Mouse (Mus musculus) hindbrain, embryonic 15.5 days (tissue): ENCODE measurements around the gene Ost4. TPM values are rescaled to one million over a fixed set of nuclear protein-coding genes. Genes with fewer than 3 reads are reported as not detected.
"Not testable (repeated sequence)": the region's sequence is repeated elsewhere in the genome, so short reads cannot be mapped to it uniquely, and the experiment has no call there.

Source experiments
- ATAC-seq: fragments of 200-750 bp; cut with Nextera tagmentation; 2 replicates; pipeline ENCODE4 v1.8.0; 2017; ENCODE audit warnings: low read depth, moderate number of reproducible peaks, moderate TSS enrichment; ENCODE audit not compliant: low FRiP score
- H3K27ac ChIP-seq: fragments of 300-500 bp; sonication (generic); replicated peaks from 2 replicates; pipeline ENCODE4 v1.5.1; 2015; ENCODE audit warnings: mild to moderate bottlenecking, inconsistent platforms
- H3K27me3 ChIP-seq: fragments of 300-500 bp; sonication (generic); 2 replicates; pipeline ENCODE4 v1.6.1; 2015; ENCODE audit warnings: control low read depth, inconsistent platforms
- H3K36me3 ChIP-seq: fragments of 300-500 bp; sonication (generic); 2 replicates; pipeline ENCODE4 v1.6.1; 2015; ENCODE audit warnings: control low read depth, inconsistent platforms
- H3K4me1 ChIP-seq: fragments of 300-500 bp; sonication (generic); replicated peaks from 2 replicates; pipeline ENCODE4 v1.6.1; 2015; ENCODE audit warnings: control low read depth, inconsistent platforms
- H3K4me2 ChIP-seq: fragments of 300-500 bp; sonication (generic); 2 replicates; pipeline ENCODE4 v1.6.1; 2015; ENCODE audit warnings: moderate library complexity, mild to moderate bottlenecking, inconsistent platforms
- H3K4me3 ChIP-seq: fragments of 300-500 bp; sonication (generic); 2 replicates; pipeline ENCODE4 v1.5.1; 2015; ENCODE audit warnings: mild to moderate bottlenecking, inconsistent platforms
- H3K9ac ChIP-seq: fragments of 300-500 bp; sonication (generic); 2 replicates; pipeline ENCODE4 v1.6.1; 2015; ENCODE audit warnings: inconsistent platforms
- H3K9me3 ChIP-seq: fragments of 300-500 bp; sonication (generic); 2 replicates; pipeline ENCODE4 v1.6.1; 2016; ENCODE audit warnings: control low read depth, inconsistent platforms
- WGBS: fragments of 180-500 bp; shearing (Covaris S2); methylation state at CpG from one replicate; pipeline ENCODE4 v1.1.7; 2015; 5-methylcytosine and 5-hydroxymethylcytosine counted together
- polyA plus RNA-seq: library from polyadenylated mRNA; unstranded; fragments of >200 nt; fragmentation: Nextera tagmentation; extraction: Ambion mirVana; gene quantifications from 2 replicates; pipeline ENCODE4 v1.2.1, GENCODE M21; 2015

Gene Ost4
- polyA plus RNA-seq, 1 experiment from 2014 or later: 242 TPM

GRCm38 (mm10) chr5:30887858-30888336 lies 19.7 kb downstream of the Ost4 start:
- no peaks in the 10 kb centered on the region for H3K9me3 ChIP-seq
- H3K9ac ChIP-seq: peak overlapping the region; percentile 58
- peaks cover 22% of the 10 kb centered on the region for H3K4me1 ChIP-seq
- peak overlapping the region; percentile 98 for H3K27ac ChIP-seq
- ATAC-seq: peak; percentile 90
- no peaks in the 10 kb centered on the region for H3K27me3 ChIP-seq
- H3K4me3 ChIP-seq: peak overlapping the region; percentile 65
- WGBS: under 1% methylated on average over 28 of the region's 28 CpGs
- H3K36me3 ChIP-seq: peaks cover 20% of the 10 kb centered on the region
- H3K4me2 ChIP-seq: peak overlapping the region; percentile 65

GRCm38 (mm10) chr5:30887331-30887761 lies 20.2 kb downstream of the Ost4 start:
- Histone ChIP-seq H3K27ac (peak overlapping the region; percentile 98), H3K4me3 (peak overlapping the region; percentile 65), H3K9ac (peak overlapping the region; percentile 58), H3K4me1 (peaks cover 22% of the 10 kb centered on the region), H3K27me3 (no peaks in the 10 kb centered on the region), H3K36me3 (peaks cover 15% of the 10 kb centered on the region), H3K9me3 (no peaks in the 10 kb centered on the region), H3K4me2 (peak overlapping the region; percentile 65)
- ATAC-seq: peak; percentile 54
- 0% methylated on average over 19 of the region's 19 CpGs for WGBS

GRCm38 (mm10) chr5:30886731-30887130 lies 20.9 kb downstream of the Ost4 start:
- WGBS: 25% methylated on average over 5 of the region's 5 CpGs
- peaks cover 9% of the 10 kb centered on the region for H3K36me3 ChIP-seq
- peak overlapping the region; percentile 58 for H3K9ac ChIP-seq
- peak overlapping the region; percentile 98 for H3K27ac ChIP-seq
- peak overlapping the region; percentile 65 for H3K4me2 ChIP-seq
- no peak for ATAC-seq
- H3K9me3 ChIP-seq: no peaks in the 10 kb centered on the region
- H3K4me3 ChIP-seq: peak overlapping the region; percentile 65
- H3K27me3 ChIP-seq: no peaks in the 10 kb centered on the region
- H3K4me1 ChIP-seq: peaks cover 22% of the 10 kb centered on the region

- Histone ChIP-seq H3K4me1 (peaks cover 22% of the 10 kb centered on the region), H3K9ac (no peak overlapping the region), H3K27ac (no peak overlapping the region), H3K36me3 (peaks cover 3% of the 10 kb centered on the region; the same call in 1 of the 2 replicates), H3K9me3 (no peaks in the 10 kb centered on the region), H3K4me2 (peak overlapping the region; percentile 65), H3K4me3 (peak overlapping the region; percentile 65; the same call in 1 of the 2 replicates), H3K27me3 (no peaks in the 10 kb centered on the region)
- ATAC-seq: no peak
- WGBS: 49% methylated on average over 4 of the region's 4 CpGs
Observed at GRCm38 (mm10) chr5:30886209-30886608, 21.4 kb downstream of the Ost4 start.

- WGBS: 84% methylated on average over 4 of the region's 4 CpGs
- H3K9ac ChIP-seq, H3K27me3 ChIP-seq, H3K27ac ChIP-seq, ATAC-seq, H3K4me1 ChIP-seq, H3K4me3 ChIP-seq, H3K9me3 ChIP-seq, H3K4me2 ChIP-seq: not testable (repeated sequence)
- H3K36me3 ChIP-seq: peaks cover 11% of the 10 kb centered on the region
Observed at GRCm38 (mm10) chr5:30881839-30882238, 25.7 kb downstream of the Ost4 start.

GRCm38 (mm10) chr5:30879347-30879943 lies 28.1 kb downstream of the Ost4 start:
- H3K9ac ChIP-seq: no peak overlapping the region
- H3K36me3 ChIP-seq: peaks cover 35% of the 10 kb centered on the region
- ATAC-seq: no peak
- H3K27me3 ChIP-seq: no peaks in the 10 kb centered on the region
- H3K9me3 ChIP-seq: no peaks in the 10 kb centered on the region
- no peak overlapping the region for H3K4me3 ChIP-seq
- H3K4me1 ChIP-seq: no peaks in the 10 kb centered on the region
- no peak overlapping the region for H3K4me2 ChIP-seq
- H3K27ac ChIP-seq: no peak overlapping the region
- 83% methylated on average over 5 of the region's 5 CpGs for WGBS

- peaks cover 43% of the 10 kb centered on the region for H3K36me3 ChIP-seq
- WGBS: 53% methylated on average over 6 of the region's 6 CpGs
Observed at GRCm38 (mm10) chr5:30878616-30879015, 29.0 kb downstream of the Ost4 start.

GRCm38 (mm10) chr5:30874365-30874764 lies 33.2 kb downstream of the Ost4 start:
- no peak overlapping the region for H3K4me3 ChIP-seq
- H3K27me3 ChIP-seq: no peaks in the 10 kb centered on the region
- H3K27ac ChIP-seq: no peak overlapping the region
- no peak for ATAC-seq
- 90% methylated on average over 7 of the region's 7 CpGs for WGBS
- peaks cover 66% of the 10 kb centered on the region for H3K36me3 ChIP-seq
- H3K4me2 ChIP-seq: no peak overlapping the region
- peaks cover 16% of the 10 kb centered on the region for H3K4me1 ChIP-seq
- H3K9me3 ChIP-seq: no peaks in the 10 kb centered on the region
- no peak overlapping the region for H3K9ac ChIP-seq

More at GRCm38 (mm10) chr5:30878616-30879015, 29.0 kb downstream of the Ost4 start:
- ATAC-seq: no peak
- no peak overlapping the region for H3K4me2 ChIP-seq
- no peak overlapping the region for H3K9ac ChIP-seq
- H3K27me3 ChIP-seq: no peaks in the 10 kb centered on the region
- no peak overlapping the region for H3K27ac ChIP-seq
- no peaks in the 10 kb centered on the region for H3K9me3 ChIP-seq
- no peak overlapping the region for H3K4me3 ChIP-seq
- no peaks in the 10 kb centered on the region for H3K4me1 ChIP-seq

- ATAC-seq: no peak
- no peak overlapping the region for H3K4me2 ChIP-seq
- H3K27me3 ChIP-seq: no peaks in the 10 kb centered on the region
- peaks cover 62% of the 10 kb centered on the region for H3K36me3 ChIP-seq
- H3K9me3 ChIP-seq: no peaks in the 10 kb centered on the region
- H3K4me3 ChIP-seq: no peak overlapping the region
- H3K4me1 ChIP-seq: peaks cover 23% of the 10 kb centered on the region
- no peak overlapping the region for H3K27ac ChIP-seq
- no peak overlapping the region for H3K9ac ChIP-seq
- WGBS: 93% methylated on average over 9 of the region's 9 CpGs
Observed at GRCm38 (mm10) chr5:30872574-30872973, 35.0 kb downstream of the Ost4 start.

- Histone ChIP-seq H3K27ac (peak overlapping the region; percentile 84), H3K36me3 (peaks cover 51% of the 10 kb centered on the region), H3K4me1 (peaks cover 23% of the 10 kb centered on the region), H3K27me3 (no peaks in the 10 kb centered on the region), H3K4me2 (peak overlapping the region; percentile 82), H3K4me3 (peak overlapping the region; percentile 90), H3K9me3 (no peaks in the 10 kb centered on the region), H3K9ac (peak overlapping the region; percentile 95)
- 21% methylated on average over 2 of the region's 2 CpGs for WGBS
- no peak for ATAC-seq
Observed at GRCm38 (mm10) chr5:30870131-30870406, 37.5 kb downstream of the Ost4 start.

- ATAC-seq: peak; percentile 91
- peaks cover 49% of the 10 kb centered on the region for H3K36me3 ChIP-seq
- under 1% methylated on average over 57 of the region's 63 CpGs for WGBS
Observed at GRCm38 (mm10) chr5:30869405-30870130, 38.0 kb downstream of the Ost4 start.

GRCm38 (mm10) chr5:30868981-30869380 lies 38.6 kb downstream of the Ost4 start:
- Histone ChIP-seq H3K27me3 (no peaks in the 10 kb centered on the region), H3K36me3 (peaks cover 43% of the 10 kb centered on the region), H3K27ac (peak overlapping the region; percentile 84), H3K4me2 (peak overlapping the region; percentile 82), H3K4me3 (peak overlapping the region; percentile 90), H3K4me1 (peaks cover 23% of the 10 kb centered on the region), H3K9ac (peak overlapping the region; percentile 95), H3K9me3 (no peaks in the 10 kb centered on the region)
- ATAC-seq: no peak
- WGBS: 16% methylated on average over 9 of the region's 9 CpGs

More at GRCm38 (mm10) chr5:30869405-30870130, 38.0 kb downstream of the Ost4 start:
- H3K4me1 ChIP-seq: peaks cover 23% of the 10 kb centered on the region
- H3K4me3 ChIP-seq: peak overlapping the region; percentile 90
- H3K4me2 ChIP-seq: peak overlapping the region; percentile 82
- peak overlapping the region; percentile 95 for H3K9ac ChIP-seq
- H3K27me3 ChIP-seq: no peaks in the 10 kb centered on the region
- H3K9me3 ChIP-seq: no peaks in the 10 kb centered on the region
- H3K27ac ChIP-seq: peak overlapping the region; percentile 84
